Mouse (Mus musculus) embryonic fibroblast, embryonic 13.5 days (primary cell): ENCODE results near the gene Pck1.

Source experiments
- CTCF ChIP-seq: IDR thresholded peaks from 2 replicates; pipeline ENCODE4 v1.5.1; 2011; ENCODE audit warnings: mild to moderate bottlenecking, control low read depth, low read length, moderate library complexity, borderline replicate concordance; ENCODE audit not compliant: insufficient read depth
- POLR2A ChIP-seq: IDR thresholded peaks from 2 replicates; pipeline ENCODE4 v1.6.1; 2011; ENCODE audit warnings: low read depth, mild to moderate bottlenecking, control low read depth, low read length, moderate library complexity

GRCm38 (mm10) chr2:173180721-173181388 lies 28.0 kb downstream of the Pck1 start:
- no peak for TF ChIP-seq CTCF
- TF ChIP-seq POLR2A, result no peak
